Mouse (Mus musculus): ENCODE measurements around the gene Isx.

- TF ChIP-seq CTCF (IDR thresholded peaks at IDR 0.05; ENCODE audit: low read depth), result no peak
- no peak for TF ChIP-seq EP300 (optimal IDR thresholded peaks at IDR 0.05)
Measured at GRCm38 (mm10) chr8:74903054-74903842, 30.3 kb downstream of the Isx start.

Data from stomach, postnatal 0 days (tissue).